Mouse (Mus musculus) ES-E14 (cell line): Measurements from ENCODE around the gene Dpp4. TPM values are rescaled to one million over a fixed set of nuclear protein-coding genes. Genes with fewer than 3 reads are reported as not detected.

Experiments
- DNase-seq: peaks from one replicate; pipeline ENCODE4 v3.0.0-alpha.2; 2013; ENCODE audit warnings: low read depth, low spot score
- H3K27ac ChIP-seq: 2 replicates; pipeline ENCODE4 v1.5.1; 2012; ENCODE audit warnings: low read depth, mild to moderate bottlenecking, low read length, moderate library complexity, mixed read lengths; ENCODE audit not compliant: poor library complexity, insufficient read depth, severe bottlenecking
- H3K36me3 ChIP-seq: 2 replicates; pipeline ENCODE4 v1.6.1; 2012; ENCODE audit warnings: mild to moderate bottlenecking, low read length, moderate library complexity, mixed read lengths; ENCODE audit not compliant: control insufficient read depth, poor library complexity, insufficient read depth, severe bottlenecking
- H3K4me1 ChIP-seq, 2 experiments: fragments of 150-350 bp in 1 of 2; sonication (generic) in 1 of 2; 2 replicates each; pipeline ENCODE4 v1.6.1; 2012; ENCODE audit warnings: low read length in 2 of 2, mild to moderate bottlenecking in 1 of 2, mixed read lengths in 1 of 2; ENCODE audit not compliant: control insufficient read depth in 2 of 2, insufficient read depth in 2 of 2, poor library complexity in 1 of 2
- H3K4me3 ChIP-seq, 2 experiments: fragments of 150-350 bp in 1 of 2; sonication (generic) in 1 of 2; 2 replicates each; pipeline ENCODE4 v1.5.1; 2012; ENCODE audit warnings: low read length in 2 of 2, low read depth in 1 of 2, mild to moderate bottlenecking in 1 of 2, mixed read lengths in 1 of 2; ENCODE audit not compliant: insufficient read depth in 1 of 2, poor library complexity in 1 of 2, severe bottlenecking in 1 of 2
- H3K9ac ChIP-seq: 2 replicates; pipeline ENCODE4 v1.6.1; 2012; ENCODE audit warnings: low read depth, mild to moderate bottlenecking, low read length, mixed read lengths; ENCODE audit not compliant: poor library complexity, insufficient read depth, severe bottlenecking
- H3K9me3 ChIP-seq: fragments of 150-350 bp; sonication (generic); 2 replicates; pipeline ENCODE4 v1.6.1; 2012; ENCODE audit warnings: low read depth, mild to moderate bottlenecking, low read length; ENCODE audit not compliant: control insufficient read depth, insufficient read depth
- CHD2 ChIP-seq: IDR thresholded peaks from 2 replicates; pipeline ENCODE4 v1.6.1; 2014; ENCODE audit warnings: mild to moderate bottlenecking, low read depth, low read length, inconsistent platforms
- HCFC1 ChIP-seq: IDR thresholded peaks from 2 replicates; pipeline ENCODE4 v1.6.1; 2012; ENCODE audit warnings: low read length, inconsistent platforms, borderline replicate concordance; ENCODE audit not compliant: insufficient read depth
- MAFK ChIP-seq: IDR thresholded peaks from 2 replicates; pipeline ENCODE4 v1.6.1; 2014; ENCODE audit warnings: mild to moderate bottlenecking, low read depth, low read length, inconsistent platforms; ENCODE audit not compliant: insufficient read depth
- ZC3H11A ChIP-seq: IDR thresholded peaks from 2 replicates; pipeline ENCODE4 v1.6.1; 2012; ENCODE audit warnings: low read depth, mild to moderate bottlenecking, inconsistent platforms, low read length, borderline replicate concordance
- ZNF384 ChIP-seq: IDR thresholded peaks from 2 replicates; pipeline ENCODE4 v1.6.1; 2012; ENCODE audit warnings: low read depth, low read length, inconsistent platforms
- in situ Hi-C, 2 experiments: fragments of 600-800 bp; cut with MboI; formaldehyde crosslinking; loops; one replicate each; pipeline ENCODE4 v1.15.1; 2025; ENCODE audit warnings: low sequenced_read_pairs in 2 of 2, inconsistent platforms in 1 of 2; ENCODE audit not compliant: unreplicated experiment in 2 of 2
- total RNA-seq: library from RNA; depleted of rRNA; stranded (reverse); fragments of 300-350 nt; gene quantifications from 2 replicates; pipeline ENCODE4 v1.2.3, GENCODE M21; 2012

Dpp4 gene
- total RNA-seq, 1 experiment: 24.7 TPM

DNA sequence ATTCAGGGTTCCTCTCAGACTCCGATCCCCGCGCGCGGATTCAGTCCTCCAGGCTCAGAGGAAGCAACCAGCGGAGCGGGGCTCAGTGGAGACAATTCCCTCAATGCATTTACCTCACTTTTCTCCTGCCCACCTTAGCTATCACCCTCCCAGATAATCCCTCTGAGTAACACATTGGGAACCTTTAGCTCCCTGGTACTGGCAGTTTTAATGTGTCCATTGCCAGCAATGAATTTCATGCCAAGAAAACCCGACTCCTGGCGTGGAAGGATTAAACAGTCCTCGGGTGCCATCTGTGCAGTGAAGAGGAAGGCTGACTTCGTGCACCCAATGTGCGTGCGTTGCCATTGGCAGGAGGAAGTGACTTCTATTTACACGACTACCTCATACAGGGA, 70.3 kb downstream of the Dpp4 start:
- 0 out of 4 replicates have a peak overlapping the region, but pooled peaks of 1 of the 2 experiments have one; percentile 24 for H3K4me3 ChIP-seq
- H3K9ac ChIP-seq: no peak overlapping the region
- peak; percentile 8 for DNase-seq
- no peak overlapping the region for H3K27ac ChIP-seq
- in situ Hi-C loops: no loop called here
- no peak for TF ChIP-seq MAFK
- TF ChIP-seq ZNF384: no peak
- peaks cover 0 to 3% of the 10 kb centered on the region in 2 experiments; a peak in 2 of 4 replicates for H3K4me1 ChIP-seq
- peaks cover 3% of the 10 kb centered on the region; the same call in 1 of the 2 replicates for H3K36me3 ChIP-seq
- no peaks in the 10 kb centered on the region for H3K9me3 ChIP-seq

DNA sequence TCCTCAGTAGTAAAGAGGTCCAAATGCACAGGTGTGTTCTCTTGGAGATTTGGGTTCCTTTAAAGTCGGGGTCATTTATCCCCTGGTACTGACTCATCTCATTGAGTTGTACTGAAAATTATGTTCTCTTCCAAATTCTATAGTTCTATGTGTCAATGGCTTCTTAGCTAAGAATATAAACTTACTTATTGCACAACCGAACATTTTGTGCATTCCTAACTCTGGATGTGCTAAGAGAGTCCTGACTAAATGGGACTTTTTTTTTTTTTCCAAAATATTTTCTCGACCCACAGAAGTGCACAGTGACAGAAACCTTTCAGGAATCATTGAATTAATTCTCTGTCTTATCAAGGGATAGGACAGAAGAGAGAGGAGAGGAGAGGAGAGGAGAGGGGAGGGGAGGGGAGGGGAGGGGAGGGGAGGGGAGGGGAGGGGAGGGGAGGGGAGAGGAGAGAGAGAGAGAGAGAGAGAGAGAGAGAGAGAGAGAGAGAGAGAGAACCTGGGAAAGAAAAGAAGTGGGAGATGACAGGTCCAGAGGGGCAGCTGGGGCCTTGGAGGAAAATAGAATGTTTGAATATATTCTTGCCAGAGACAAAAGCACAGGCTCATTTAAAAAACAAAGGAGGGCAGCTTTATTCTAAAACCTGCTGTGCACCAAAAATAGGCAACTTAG, 70.8 kb downstream of the Dpp4 start:
- H3K4me3 ChIP-seq: no peak overlapping the region
- peaks cover 0 to 3% of the 10 kb centered on the region in 2 experiments; a peak in 2 of 4 replicates for H3K4me1 ChIP-seq
- H3K9me3 ChIP-seq: no peaks in the 10 kb centered on the region
- H3K36me3 ChIP-seq: peaks cover 3% of the 10 kb centered on the region; the same call in 1 of the 2 replicates
- in situ Hi-C loops: no loop called here
- no peak for TF ChIP-seq ZNF384
- TF ChIP-seq MAFK: no peak
- no peak for TF ChIP-seq ZC3H11A
- TF ChIP-seq CHD2: no peak
- TF ChIP-seq HCFC1: no peak
- no peak for DNase-seq
- H3K27ac ChIP-seq: no peak overlapping the region
- no peak overlapping the region for H3K9ac ChIP-seq

DNA sequence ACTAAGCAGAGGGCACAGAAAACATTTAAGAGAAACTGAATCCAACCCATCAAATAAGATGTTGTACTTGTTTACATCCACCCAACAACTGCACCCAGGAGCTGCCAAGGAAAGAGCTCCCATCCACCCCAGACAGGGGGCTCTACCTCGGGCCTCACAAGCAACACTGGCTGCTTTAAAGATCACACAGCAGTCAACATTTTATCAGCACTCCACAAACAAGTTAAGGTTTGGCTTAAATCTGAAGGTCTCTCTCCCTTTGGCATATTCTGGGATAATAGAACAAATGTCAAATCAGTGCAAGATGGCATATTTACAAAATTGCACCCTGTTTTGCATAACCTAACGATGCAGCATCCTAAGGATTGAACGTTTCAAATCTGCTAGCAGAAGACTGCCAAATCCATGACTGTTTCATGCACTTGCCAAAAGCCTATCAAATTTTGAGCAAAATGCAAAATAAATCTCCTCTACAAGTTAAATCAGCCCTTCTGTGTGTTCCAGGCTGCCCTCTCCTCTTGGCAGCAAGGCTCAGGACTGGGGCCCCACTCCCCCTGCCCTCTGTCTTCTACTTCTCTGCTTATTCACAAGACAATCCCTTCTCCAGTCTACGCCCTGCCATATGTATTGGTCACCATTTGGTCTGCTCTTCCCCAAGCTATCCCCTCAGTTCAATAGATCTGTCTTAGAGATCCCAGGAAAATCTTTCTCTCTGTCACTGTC, 72.6 kb downstream of the Dpp4 start:
- in situ Hi-C loops: no loop called here
- H3K9me3 ChIP-seq: no peaks in the 10 kb centered on the region

DNA sequence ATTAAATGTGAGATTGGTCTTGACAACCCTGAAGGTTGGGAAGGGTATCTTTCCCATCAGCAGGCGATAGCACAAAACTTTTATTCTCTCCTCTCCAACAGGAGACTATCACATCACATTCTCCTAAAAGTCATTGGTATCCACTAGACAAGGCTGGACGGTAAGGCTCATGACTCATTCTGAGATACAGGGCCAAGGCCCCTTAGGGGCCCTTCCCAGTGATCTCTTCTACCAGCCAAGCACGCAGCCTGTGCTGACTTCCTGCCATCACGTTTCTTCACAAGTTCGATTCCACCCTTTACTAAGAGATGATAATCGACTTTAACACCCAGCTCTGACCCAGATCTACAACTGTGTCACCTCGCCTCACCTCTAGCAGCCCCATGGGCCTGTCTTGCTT, 74.9 kb downstream of the Dpp4 start:
- peaks cover 0 to 3% of the 10 kb centered on the region in 2 experiments; a peak in 2 of 4 replicates for H3K4me1 ChIP-seq
- H3K36me3 ChIP-seq: no peaks in the 10 kb centered on the region; the same call in 1 of the 2 replicates
- in situ Hi-C loops: no loop called here
- TF ChIP-seq ZC3H11A (no peak), ZNF384 (no peak), CHD2 (no peak), HCFC1 (no peak)
- H3K9me3 ChIP-seq: no peaks in the 10 kb centered on the region
- H3K27ac ChIP-seq: no peak overlapping the region
- H3K9ac ChIP-seq: no peak overlapping the region
- no peak overlapping the region for H3K4me3 ChIP-seq
- no peak for DNase-seq

More for the DNA sequence above, 72.6 kb downstream of the Dpp4 start:
- Histone ChIP-seq H3K4me1 (peaks cover 0 to 3% of the 10 kb centered on the region in 2 experiments; a peak in 2 of 4 replicates), H3K9ac (no peak overlapping the region), H3K4me3 (no peak overlapping the region), H3K36me3 (peaks cover 3% of the 10 kb centered on the region; the same call in 1 of the 2 replicates), H3K27ac (no peak overlapping the region)
- TF ChIP-seq HCFC1 (no peak), CHD2 (no peak), MAFK (no peak), ZC3H11A (no peak), ZNF384 (no peak)
- DNase-seq: no peak
